Comparison of ENCODE assay signal across 7 mouse cellular contexts in genomic region chr12:16828505-16828904, GRCm38 (mm10). TPM values are rescaled to one million over a fixed set of nuclear protein-coding genes. Genes with fewer than 3 reads are reported as not detected.
DNase-seq lines count a peak whose midpoint lies in the region; ATAC-seq and TF ChIP-seq lines count a peak whose summit lies in the region.

No protein-coding gene starts in this region.

- H3K36me3 ChIP-seq in testis, adult 2 months (ENCODE audit: control insufficient read depth, insufficient read depth, low read length): no peaks in the 10 kb centered on the region
- H3K36me3 ChIP-seq in intestine, embryonic 14.5 days (ENCODE audit: control insufficient read depth, insufficient read depth, low read length): peaks cover 45% of the 10 kb centered on the region

- no peaks in the 10 kb centered on the region for H3K9me3 ChIP-seq in intestine, embryonic 14.5 days (ENCODE audit: control insufficient read depth, low read length)

- H3K9ac ChIP-seq in intestine, embryonic 14.5 days (ENCODE audit: low read length): no peak overlapping the region

- H3K27me3 ChIP-seq in testis, adult 2 months (ENCODE audit: control insufficient read depth, insufficient read depth, low read length): no peaks in the 10 kb centered on the region
- no peaks in the 10 kb centered on the region for H3K27me3 ChIP-seq in intestine, embryonic 14.5 days (replicated peaks; ENCODE audit: control insufficient read depth, insufficient read depth, low read length)

- H3K4me2 ChIP-seq in intestine, embryonic 14.5 days (ENCODE audit: low read length): no peak overlapping the region

- WGBS in intestine, embryonic 14.5 days: 60% methylated on average over 6 of the region's 6 CpGs

- TF ChIP-seq POLR2A in testis, adult 2 months (IDR thresholded peaks at IDR 0.05; ENCODE audit: control insufficient read depth, low read depth, low read length): no peak

- H3K4me1 ChIP-seq in testis, adult 2 months (ENCODE audit: control insufficient read depth, insufficient read depth, low read length): no peaks in the 10 kb centered on the region
- H3K4me1 ChIP-seq in brown adipose tissue, adult 24 weeks (ENCODE audit: control insufficient read depth, insufficient read depth, insufficient read length, low read length): peaks cover 5% of the 10 kb centered on the region
- no peaks in the 10 kb centered on the region for H3K4me1 ChIP-seq in intestine, embryonic 14.5 days (replicated peaks; ENCODE audit: control insufficient read depth, insufficient read depth, low read length)

- no peak for DNase-seq in testis, postnatal 14 days (ENCODE audit: low spot score)
- DNase-seq in intestine, embryonic 14.5 days (ENCODE audit: low spot score): no peak
- DNase-seq in lung, adult 18-20 months: peak; percentile 71 to 78
- DNase-seq in testis, postnatal 10 days (ENCODE audit: low spot score): peak; percentile 72
- DNase-seq in cerebellum, postnatal 4 days (ENCODE audit: low spot score in 2 of 2): no peak

- TF ChIP-seq CTCF in testis, adult 2 months (IDR thresholded peaks at IDR 0.05; ENCODE audit: control insufficient read depth, insufficient read depth, insufficient replicate concordance, low read depth, low read length): peak; percentile 44; the same call in 1 of the 2 replicates

- ATAC-seq in intestine, embryonic 14.5 days (replicated peaks; ENCODE audit: low FRiP score, low TSS enrichment, low read depth): peak; percentile 57; the same call in 1 of the 2 replicates

- no peak overlapping the region for H3K27ac ChIP-seq in testis, adult 2 months (ENCODE audit: control insufficient read depth, insufficient read depth, low read depth, low read length)
- peak overlapping the region; percentile 23; the same call in 1 of the 2 replicates for H3K27ac ChIP-seq in brown adipose tissue, adult 24 weeks (replicated peaks; ENCODE audit: low read depth, low read length)
- H3K27ac ChIP-seq in intestine, embryonic 14.5 days (ENCODE audit: low read depth): no peak overlapping the region

- no peak overlapping the region for H3K4me3 ChIP-seq in testis, adult 2 months (ENCODE audit: control insufficient read depth, low read depth, low read length)
- no peak overlapping the region for H3K4me3 ChIP-seq in brown adipose tissue, adult 24 weeks (ENCODE audit: insufficient read depth, low read depth, low read length)
- H3K4me3 ChIP-seq in intestine, embryonic 14.5 days (ENCODE audit: low read depth, low read length): no peak overlapping the region

RNA-seq across cellular contexts. Expression of gene E2f6, which starts 17.7 kb away (rescaled TPM):
- 3.2 and 5.0 TPM in 2 replicates for polyA plus RNA-seq in testis, adult 2 months (2012; rRNA removed)
- polyA plus RNA-seq in brown adipose tissue, adult 24 weeks (2012; ENCODE audit: insufficient read depth, insufficient read length, missing spikeins): 30.8 and 34.9 TPM in 2 replicates
- polyA plus RNA-seq in intestine, embryonic 14.5 days (2014; fragmentation: Nextera tagmentation; extraction: Ambion mirVana): 50.8 and 52.6 TPM in 2 replicates

RNA-seq across cellular contexts. Expression of gene Greb1, which starts 27.8 kb away (rescaled TPM):
- polyA plus RNA-seq in testis, adult 2 months (2012; rRNA removed): 2.6 and 3.1 TPM in 2 replicates
- polyA plus RNA-seq in brown adipose tissue, adult 24 weeks (2012; ENCODE audit: insufficient read depth, insufficient read length, missing spikeins): not detected in 2 replicates
- polyA plus RNA-seq in intestine, embryonic 14.5 days (2014; fragmentation: Nextera tagmentation; extraction: Ambion mirVana): 8.1 and 9.5 TPM in 2 replicates

Comparison
In these comparisons a context has a peak if more than half of its experiments do, and no peak if none do; other contexts are left out.
1. DNase-seq: peak in lung, adult 18-20 months (2 of 2) and testis, postnatal 10 days (single experiment); none in testis, postnatal 14 days (single experiment), intestine, embryonic 14.5 days (single experiment) and cerebellum, postnatal 4 days (0 of 2).